Mouse (Mus musculus): ENCODE measurements at regions not wholly inside any gene's neighbourhood (a gene's known extent, or its start where the extent isn't known, plus 50 kb on each side); places are given as distances from the start of the nearest gene placed in this dataset. TPM values are rescaled to one million over a fixed set of nuclear protein-coding genes. Genes with fewer than 3 reads are reported as not detected.
A peak's percentile ranks its signal among the peaks of the same experiment; 100 is the strongest.
"Not testable (repeated sequence)": the region's sequence is repeated elsewhere in the genome, so short reads cannot be mapped to it uniquely, and the experiment has no call there.

- not testable (repeated sequence) for H3K4me2 ChIP-seq; H3K4me1 ChIP-seq; H3K36me3 ChIP-seq; H3K27me3 ChIP-seq (replicated peaks); ATAC-seq (ENCODE audit: low FRiP score); H3K4me3 ChIP-seq (replicated peaks); H3K27ac ChIP-seq (replicated peaks); H3K9ac ChIP-seq (replicated peaks); H3K9me3 ChIP-seq (replicated peaks)
- WGBS = 94% methylated on average over 7 of the region's 7 CpGs
These were observed 93.4 kb upstream of the Meox2 start for GRCm38 (mm10) chr12:37014945-37015344.

- H3K4me2 ChIP-seq = no peak overlapping the region
- H3K27me3 ChIP-seq (replicated peaks) = no peaks in the 10 kb centered on the region
- no peak overlapping the region for H3K9ac ChIP-seq (replicated peaks)
- H3K4me3 ChIP-seq (replicated peaks) = no peak overlapping the region
- H3K4me1 ChIP-seq = no peaks in the 10 kb centered on the region
- no peak overlapping the region for H3K27ac ChIP-seq (replicated peaks)
- ATAC-seq (ENCODE audit: low FRiP score) = peak; percentile 50; the same call in 1 of the 2 replicates
- no peaks in the 10 kb centered on the region for H3K9me3 ChIP-seq (replicated peaks)
- H3K36me3 ChIP-seq = no peaks in the 10 kb centered on the region
- 52% methylated on average over 4 of the region's 4 CpGs for WGBS
These were observed 92.7 kb upstream of the Meox2 start for GRCm38 (mm10) chr12:37015474-37016248.

GRCm38 (mm10) chr12:37047191-37047590 is 61.1 kb upstream of the Meox2 start:
- Histone ChIP-seq H3K4me3 (replicated peaks) (no peak overlapping the region), H3K27me3 (replicated peaks) (no peaks in the 10 kb centered on the region), H3K9ac (replicated peaks) (no peak overlapping the region), H3K4me2 (no peak overlapping the region), H3K4me1 (no peaks in the 10 kb centered on the region), H3K36me3 (no peaks in the 10 kb centered on the region), H3K27ac (replicated peaks) (no peak overlapping the region), H3K9me3 (replicated peaks) (no peaks in the 10 kb centered on the region)
- no peak for ATAC-seq (ENCODE audit: low FRiP score)
- WGBS = 75% methylated on average over 3 of the region's 3 CpGs

GRCm38 (mm10) chr12:37050596-37050995 is 57.7 kb upstream of the Meox2 start:
- 42% methylated on average over 1 of the region's 1 CpGs for WGBS
- no peak for ATAC-seq (ENCODE audit: low FRiP score)
- Histone ChIP-seq H3K27me3 (replicated peaks) (no peaks in the 10 kb centered on the region), H3K9ac (replicated peaks) (no peak overlapping the region), H3K36me3 (no peaks in the 10 kb centered on the region), H3K27ac (replicated peaks) (no peak overlapping the region), H3K4me1 (no peaks in the 10 kb centered on the region), H3K9me3 (replicated peaks) (no peaks in the 10 kb centered on the region), H3K4me2 (no peak overlapping the region), H3K4me3 (replicated peaks) (no peak overlapping the region)

- WGBS = 84% methylated on average over 3 of the region's 3 CpGs
- no peak overlapping the region for H3K9ac ChIP-seq (replicated peaks)
These were observed 50.9 kb upstream of the Meox2 start for GRCm38 (mm10) chr12:37057411-37057810.

More at GRCm38 (mm10) chr12:37057411-37057810, 50.9 kb upstream of the Meox2 start:
- no peaks in the 10 kb centered on the region for H3K9me3 ChIP-seq (replicated peaks)
- no peak overlapping the region for H3K27ac ChIP-seq (replicated peaks)
- no peak overlapping the region for H3K4me3 ChIP-seq (replicated peaks)
- ATAC-seq (ENCODE audit: low FRiP score) = no peak
- no peaks in the 10 kb centered on the region for H3K4me1 ChIP-seq
- H3K4me2 ChIP-seq = no peak overlapping the region
- no peaks in the 10 kb centered on the region for H3K27me3 ChIP-seq (replicated peaks)
- no peaks in the 10 kb centered on the region for H3K36me3 ChIP-seq

Small RNA genes lying in the stretch of these regions (microRNA-seq; reads per million reads assigned to microRNA genes)
- not detected for gene Gm44326
- gene Mir5099 = 34.4 reads per million, percentile 38 among the genes with 10 or more reads in this experiment

Data from neural tube, embryonic 15.5 days (tissue).